Mouse (Mus musculus): Measurements from ENCODE around the gene Tfdp1. TPM values are rescaled to one million over a fixed set of nuclear protein-coding genes. Genes with fewer than 3 reads are reported as not detected.

Gene Tfdp1
- 87.2 and 96.5 TPM in 2 replicates for polyA plus RNA-seq (2015; fragmentation: Nextera tagmentation; extraction: Ambion mirVana)

- ATAC-seq, result peak; percentile 95
- Histone ChIP-seq H3K36me3 (ENCODE audit: control insufficient read depth, insufficient read depth, low read length) (peaks cover 7% of the 10 kb centered on the region; the same call in 1 of the 2 replicates), H3K27me3 (ENCODE audit: control insufficient read depth, insufficient read depth, low read depth, low read length) (no peaks in the 10 kb centered on the region), H3K4me3 (ENCODE audit: low read depth, low read length) (peak within 1 kb of the TSS; percentile 64), H3K4me1 (ENCODE audit: control insufficient read depth, insufficient read depth, low read length) (peaks cover 16% of the 10 kb centered on the region), H3K9me3 (replicated peaks; ENCODE audit: control insufficient read depth, low read length, poor library complexity, severe bottlenecking) (no peaks in the 10 kb centered on the region), H3K27ac (ENCODE audit: low read length) (peak within 1 kb of the TSS; percentile 67), H3K9ac (ENCODE audit: low read depth, low read length) (peak within 1 kb of the TSS; percentile 79), H3K4me2 (ENCODE audit: low read length) (peak within 1 kb of the TSS; percentile 86)
- WGBS, result 1% methylated on average over 13 of the region's 72 CpGs
Observed at GRCm38 (mm10) chr8:13338255-13338860, at the start of gene Tfdp1. TSS of gene Tfdp1 (plus strand) at chr8:13338751.

- Histone ChIP-seq H3K9me3 (replicated peaks; ENCODE audit: control insufficient read depth, low read length, poor library complexity, severe bottlenecking) (no peaks in the 10 kb centered on the region), H3K4me3 (ENCODE audit: low read depth, low read length) (no peak overlapping the region), H3K4me1 (ENCODE audit: control insufficient read depth, insufficient read depth, low read length) (peaks cover 11% of the 10 kb centered on the region), H3K9ac (ENCODE audit: low read depth, low read length) (no peak overlapping the region), H3K27me3 (ENCODE audit: control insufficient read depth, insufficient read depth, low read depth, low read length) (no peaks in the 10 kb centered on the region), H3K36me3 (ENCODE audit: control insufficient read depth, insufficient read depth, low read length) (peaks cover 27% of the 10 kb centered on the region), H3K27ac (ENCODE audit: low read length) (no peak overlapping the region), H3K4me2 (ENCODE audit: low read length) (no peak overlapping the region)
- ATAC-seq, result no peak
- WGBS, result 27% methylated on average over 9 of the region's 9 CpGs
Observed at GRCm38 (mm10) chr8:13292364-13292763, 46.2 kb upstream of the Tfdp1 start.

- Histone ChIP-seq H3K36me3 (ENCODE audit: control insufficient read depth, insufficient read depth, low read length) (peaks cover 28% of the 10 kb centered on the region), H3K4me1 (ENCODE audit: control insufficient read depth, insufficient read depth, low read length) (peaks cover 9% of the 10 kb centered on the region), H3K27ac (ENCODE audit: low read length) (no peak overlapping the region), H3K9me3 (replicated peaks; ENCODE audit: control insufficient read depth, low read length, poor library complexity, severe bottlenecking) (no peaks in the 10 kb centered on the region), H3K27me3 (ENCODE audit: control insufficient read depth, insufficient read depth, low read depth, low read length) (no peaks in the 10 kb centered on the region), H3K9ac (ENCODE audit: low read depth, low read length) (no peak overlapping the region), H3K4me2 (ENCODE audit: low read length) (no peak overlapping the region), H3K4me3 (ENCODE audit: low read depth, low read length) (no peak overlapping the region)
- ATAC-seq, result no peak
- WGBS, result 96% methylated on average over 9 of the region's 9 CpGs
Observed at GRCm38 (mm10) chr8:13293677-13294470, 44.7 kb upstream of the Tfdp1 start.

GRCm38 (mm10) chr8:13299571-13299970, 39.0 kb upstream of the Tfdp1 start:
- no peak for ATAC-seq

GRCm38 (mm10) chr8:13301036-13301435, 37.5 kb upstream of the Tfdp1 start:
- peaks cover 68% of the 10 kb centered on the region for H3K36me3 ChIP-seq (ENCODE audit: control insufficient read depth, insufficient read depth, low read length)
- no peak overlapping the region for H3K4me2 ChIP-seq (ENCODE audit: low read length)
- no peak overlapping the region for H3K9ac ChIP-seq (ENCODE audit: low read depth, low read length)
- H3K9me3 ChIP-seq (replicated peaks; ENCODE audit: control insufficient read depth, low read length, poor library complexity, severe bottlenecking), result no peaks in the 10 kb centered on the region
- WGBS, result 99% methylated on average over 7 of the region's 7 CpGs
- H3K27me3 ChIP-seq (ENCODE audit: control insufficient read depth, insufficient read depth, low read depth, low read length), result no peaks in the 10 kb centered on the region
- H3K4me3 ChIP-seq (ENCODE audit: low read depth, low read length), result no peak overlapping the region
- H3K27ac ChIP-seq (ENCODE audit: low read length), result no peak overlapping the region
- no peaks in the 10 kb centered on the region for H3K4me1 ChIP-seq (ENCODE audit: control insufficient read depth, insufficient read depth, low read length)
- ATAC-seq, result no peak

More at GRCm38 (mm10) chr8:13299571-13299970, 39.0 kb upstream of the Tfdp1 start:
- H3K36me3 ChIP-seq (ENCODE audit: control insufficient read depth, insufficient read depth, low read length), result peaks cover 65% of the 10 kb centered on the region
- no peaks in the 10 kb centered on the region for H3K27me3 ChIP-seq (ENCODE audit: control insufficient read depth, insufficient read depth, low read depth, low read length)
- H3K27ac ChIP-seq (ENCODE audit: low read length), result no peak overlapping the region
- H3K4me1 ChIP-seq (ENCODE audit: control insufficient read depth, insufficient read depth, low read length), result no peaks in the 10 kb centered on the region
- no peak overlapping the region for H3K9ac ChIP-seq (ENCODE audit: low read depth, low read length)
- H3K4me3 ChIP-seq (ENCODE audit: low read depth, low read length), result no peak overlapping the region
- H3K4me2 ChIP-seq (ENCODE audit: low read length), result no peak overlapping the region
- no peaks in the 10 kb centered on the region for H3K9me3 ChIP-seq (replicated peaks; ENCODE audit: control insufficient read depth, low read length, poor library complexity, severe bottlenecking)
- 95% methylated on average over 8 of the region's 8 CpGs for WGBS

- ATAC-seq, result no peak
- Histone ChIP-seq H3K27me3 (ENCODE audit: control insufficient read depth, insufficient read depth, low read depth, low read length) (no peaks in the 10 kb centered on the region), H3K4me3 (ENCODE audit: low read depth, low read length) (no peak overlapping the region), H3K4me1 (ENCODE audit: control insufficient read depth, insufficient read depth, low read length) (no peaks in the 10 kb centered on the region), H3K27ac (ENCODE audit: low read length) (no peak overlapping the region), H3K9ac (ENCODE audit: low read depth, low read length) (no peak overlapping the region), H3K9me3 (replicated peaks; ENCODE audit: control insufficient read depth, low read length, poor library complexity, severe bottlenecking) (no peaks in the 10 kb centered on the region), H3K4me2 (ENCODE audit: low read length) (no peak overlapping the region), H3K36me3 (ENCODE audit: control insufficient read depth, insufficient read depth, low read length) (peaks cover 58% of the 10 kb centered on the region)
- 94% methylated on average over 6 of the region's 6 CpGs for WGBS
Observed at GRCm38 (mm10) chr8:13305459-13305858, 33.1 kb upstream of the Tfdp1 start.

GRCm38 (mm10) chr8:13305884-13306283, 32.7 kb upstream of the Tfdp1 start:
- Histone ChIP-seq H3K36me3 (ENCODE audit: control insufficient read depth, insufficient read depth, low read length) (peaks cover 56% of the 10 kb centered on the region), H3K4me3 (ENCODE audit: low read depth, low read length) (no peak overlapping the region), H3K27me3 (ENCODE audit: control insufficient read depth, insufficient read depth, low read depth, low read length) (no peaks in the 10 kb centered on the region), H3K9me3 (replicated peaks; ENCODE audit: control insufficient read depth, low read length, poor library complexity, severe bottlenecking) (no peaks in the 10 kb centered on the region), H3K4me2 (ENCODE audit: low read length) (no peak overlapping the region), H3K27ac (ENCODE audit: low read length) (no peak overlapping the region), H3K9ac (ENCODE audit: low read depth, low read length) (no peak overlapping the region), H3K4me1 (ENCODE audit: control insufficient read depth, insufficient read depth, low read length) (no peaks in the 10 kb centered on the region)
- no peak for ATAC-seq
- 96% methylated on average over 4 of the region's 4 CpGs for WGBS

- WGBS, result 82% methylated on average over 7 of the region's 7 CpGs
- no peak overlapping the region for H3K4me3 ChIP-seq (ENCODE audit: low read depth, low read length)
- H3K36me3 ChIP-seq (ENCODE audit: control insufficient read depth, insufficient read depth, low read length), result peaks cover 56% of the 10 kb centered on the region
- no peaks in the 10 kb centered on the region for H3K4me1 ChIP-seq (ENCODE audit: control insufficient read depth, insufficient read depth, low read length)
- ATAC-seq, result no peak
- H3K27me3 ChIP-seq (ENCODE audit: control insufficient read depth, insufficient read depth, low read depth, low read length), result no peaks in the 10 kb centered on the region
- no peak overlapping the region for H3K9ac ChIP-seq (ENCODE audit: low read depth, low read length)
- no peak overlapping the region for H3K4me2 ChIP-seq (ENCODE audit: low read length)
- H3K27ac ChIP-seq (ENCODE audit: low read length), result no peak overlapping the region
- no peaks in the 10 kb centered on the region for H3K9me3 ChIP-seq (replicated peaks; ENCODE audit: control insufficient read depth, low read length, poor library complexity, severe bottlenecking)
Observed at GRCm38 (mm10) chr8:13306309-13306909, 32.1 kb upstream of the Tfdp1 start.

GRCm38 (mm10) chr8:13306916-13307315, 31.6 kb upstream of the Tfdp1 start:
- Histone ChIP-seq H3K27me3 (ENCODE audit: control insufficient read depth, insufficient read depth, low read depth, low read length) (no peaks in the 10 kb centered on the region), H3K4me1 (ENCODE audit: control insufficient read depth, insufficient read depth, low read length) (no peaks in the 10 kb centered on the region), H3K4me2 (ENCODE audit: low read length) (no peak overlapping the region), H3K9me3 (replicated peaks; ENCODE audit: control insufficient read depth, low read length, poor library complexity, severe bottlenecking) (no peaks in the 10 kb centered on the region), H3K9ac (ENCODE audit: low read depth, low read length) (no peak overlapping the region), H3K4me3 (ENCODE audit: low read depth, low read length) (no peak overlapping the region), H3K36me3 (ENCODE audit: control insufficient read depth, insufficient read depth, low read length) (peaks cover 51% of the 10 kb centered on the region), H3K27ac (ENCODE audit: low read length) (no peak overlapping the region)
- 84% methylated on average over 9 of the region's 9 CpGs for WGBS
- no peak for ATAC-seq

Data from midbrain, embryonic 16.5 days (tissue).